Mouse (Mus musculus) limb, embryonic 13.5 days (tissue): Measurements from ENCODE around the gene Bag3. TPM values are rescaled to one million over a fixed set of nuclear protein-coding genes. Genes with fewer than 3 reads are reported as not detected.

ENCODE experiments used
- ATAC-seq: fragments of 200-750 bp; cut with Nextera tagmentation; 2 replicates; pipeline ENCODE4 v1.8.0; 2017; ENCODE audit warnings: low read depth, moderate number of reproducible peaks, moderate TSS enrichment; ENCODE audit not compliant: low FRiP score
- H3K27ac ChIP-seq: fragments of 300-500 bp; sonication (generic); 2 replicates; pipeline ENCODE4 v1.5.1; 2015; ENCODE audit warnings: inconsistent platforms, mild to moderate bottlenecking, moderate library complexity
- H3K27me3 ChIP-seq: fragments of 300-500 bp; sonication (generic); 2 replicates; pipeline ENCODE4 v1.6.1; 2015; ENCODE audit warnings: mild to moderate bottlenecking, inconsistent platforms
- H3K36me3 ChIP-seq: fragments of 300-500 bp; sonication (generic); 2 replicates; pipeline ENCODE4 v1.6.1; 2015; ENCODE audit warnings: inconsistent platforms, mild to moderate bottlenecking, moderate library complexity
- H3K4me1 ChIP-seq: fragments of 300-500 bp; sonication (generic); 2 replicates; pipeline ENCODE4 v1.6.1; 2015; ENCODE audit warnings: inconsistent platforms
- H3K4me2 ChIP-seq: fragments of 300-500 bp; sonication (generic); replicated peaks from 2 replicates; pipeline ENCODE4 v1.6.1; 2015; ENCODE audit warnings: inconsistent platforms, mild to moderate bottlenecking, moderate library complexity
- H3K4me3 ChIP-seq: fragments of 300-500 bp; sonication (generic); 2 replicates; pipeline ENCODE4 v1.5.1; 2015; ENCODE audit warnings: moderate library complexity, mild to moderate bottlenecking, inconsistent platforms
- H3K9ac ChIP-seq: fragments of 300-500 bp; sonication (generic); 2 replicates; pipeline ENCODE4 v1.6.1; 2015; ENCODE audit warnings: mild to moderate bottlenecking, inconsistent platforms
- H3K9me3 ChIP-seq: fragments of 300-500 bp; sonication (generic); 2 replicates; pipeline ENCODE4 v1.6.1; 2016; ENCODE audit warnings: inconsistent platforms
- WGBS: fragments of 180-500 bp; shearing (Covaris S2); methylation state at CpG from one replicate; pipeline ENCODE4 v1.1.7; 2015; 5-methylcytosine and 5-hydroxymethylcytosine counted together
- microRNA-seq: library from miRNA; unstranded; fragments of <30 nt; microRNA quantifications from one replicate; pipeline ENCODE4, GENCODE M21; 2016
- polyA plus RNA-seq: library from polyadenylated mRNA; unstranded; fragments of >200 nt; fragmentation: Nextera tagmentation; extraction: Ambion mirVana; gene quantifications from 2 replicates; pipeline ENCODE4 v1.2.1, GENCODE M21; 2015

Gene Bag3
- polyA plus RNA-seq, 1 experiment from 2014 or later, result 15.2 TPM

DNA sequence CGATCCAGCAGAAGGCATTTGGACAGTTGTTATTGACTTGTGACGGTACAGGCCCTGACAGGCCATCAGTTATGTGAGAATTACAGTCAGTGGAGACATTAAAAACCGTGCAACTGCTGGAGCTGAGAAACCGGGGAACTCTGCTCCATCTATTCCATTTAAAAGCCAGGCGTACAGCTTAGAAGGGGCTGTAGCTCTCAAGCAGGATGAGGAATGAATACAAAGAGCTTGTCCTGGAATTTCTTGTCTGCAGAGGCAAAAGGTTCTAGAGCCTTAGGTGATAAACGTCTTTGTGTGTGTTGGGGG lies 69.5 kb downstream of the Bag3 start:
- H3K9me3 ChIP-seq, result peaks cover 6% of the 10 kb centered on the region; the same call in 1 of the 2 replicates
- H3K9ac ChIP-seq, result no peak overlapping the region
- ATAC-seq, result no peak
- H3K27me3 ChIP-seq, result no peaks in the 10 kb centered on the region
- H3K36me3 ChIP-seq, result no peaks in the 10 kb centered on the region
- 10% methylated on average over 6 of the region's 6 CpGs for WGBS
- peaks cover 19% of the 10 kb centered on the region for H3K4me1 ChIP-seq
- H3K4me3 ChIP-seq, result peak overlapping the region; percentile 30; the same call in 1 of the 2 replicates
- H3K4me2 ChIP-seq, result peak overlapping the region; percentile 60
- no peak overlapping the region for H3K27ac ChIP-seq

DNA sequence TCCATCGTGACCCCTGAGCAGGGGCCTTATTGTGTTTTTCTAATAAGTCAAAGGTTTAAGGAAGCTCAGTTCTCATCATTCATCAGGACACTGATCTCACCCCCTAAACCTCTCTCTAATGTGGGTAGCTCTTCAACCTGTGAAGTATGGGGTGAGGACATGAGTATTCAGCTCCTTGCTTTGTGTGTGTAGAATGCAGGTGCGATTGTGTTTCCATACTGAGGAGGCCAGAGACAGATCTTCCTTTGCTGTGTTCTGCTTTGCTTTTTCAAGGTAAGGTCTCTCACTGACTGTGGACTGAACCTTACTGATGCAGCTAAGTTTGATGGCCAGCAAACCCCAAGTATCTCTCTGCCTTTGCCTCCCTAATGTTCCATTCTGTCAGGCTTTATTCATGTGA lies 72.9 kb downstream of the Bag3 start:
- H3K27me3 ChIP-seq, result no peaks in the 10 kb centered on the region
- no peak overlapping the region for H3K4me2 ChIP-seq
- no peak overlapping the region for H3K27ac ChIP-seq
- H3K9ac ChIP-seq, result no peak overlapping the region
- ATAC-seq, result no peak
- no peak overlapping the region for H3K4me3 ChIP-seq
- no peaks in the 10 kb centered on the region for H3K36me3 ChIP-seq
- H3K9me3 ChIP-seq, result peaks cover 6% of the 10 kb centered on the region; the same call in 1 of the 2 replicates
- WGBS, result 92% methylated on average over 2 of the region's 2 CpGs
- H3K4me1 ChIP-seq, result peaks cover 17% of the 10 kb centered on the region

Small RNAs within 50 kb of the gene (microRNA-seq; reads per million reads assigned to microRNA genes)
- gene Gm24365, result not detected

Other genes starting within 250 kb of the Bag3 start
- gene BC017158, start 225.4 kb upstream of the Bag3 start, polyA plus RNA-seq, result 21.6 and 26.4 TPM in 2 replicates
- 12.7 and 14.2 TPM in 2 replicates for gene Rgs10, start 104.9 kb upstream of the Bag3 start, polyA plus RNA-seq
- 37.1 and 39.6 TPM in 2 replicates for gene Tial1, start 61.9 kb upstream of the Bag3 start, polyA plus RNA-seq
- 19.9 and 20.9 TPM in 2 replicates for gene Inpp5f, start 87.7 kb downstream of the Bag3 start, polyA plus RNA-seq
- gene Mcmbp, start 216.9 kb downstream of the Bag3 start, polyA plus RNA-seq, result 67.4 and 69.4 TPM in 2 replicates
- gene Sec23ip, start 221.3 kb downstream of the Bag3 start, polyA plus RNA-seq, result 40.4 and 42.2 TPM in 2 replicates